ENCODE assay signal across 12 mouse cellular contexts in the genomic region with DNA sequence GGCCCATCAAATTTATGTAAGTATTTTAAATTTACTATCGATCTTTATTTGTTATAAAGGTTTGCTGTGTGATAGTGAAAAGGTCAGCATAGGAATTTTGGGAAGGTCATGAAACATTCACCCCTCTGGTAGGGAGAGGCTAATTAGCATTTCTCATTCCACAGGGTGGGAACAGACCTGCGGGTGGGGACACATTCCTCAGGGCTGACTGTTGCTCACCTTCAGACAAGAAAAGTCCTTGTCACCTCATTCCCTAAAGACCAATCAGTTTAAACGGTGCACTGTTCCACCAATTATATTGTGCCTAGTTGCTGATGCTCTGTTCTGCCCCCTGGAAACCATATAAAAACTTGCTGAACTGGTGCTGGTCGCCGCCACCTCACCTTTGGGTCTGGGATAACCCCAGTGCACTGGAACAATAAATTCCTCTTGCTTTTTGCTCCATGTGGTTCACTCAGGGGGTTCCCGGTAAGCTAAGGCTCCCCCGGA. TPM values are rescaled to one million over a fixed set of nuclear protein-coding genes. Genes with fewer than 3 reads are reported as not detected.
DNase-seq lines count a peak whose midpoint lies in the region; ATAC-seq and TF ChIP-seq lines count a peak whose summit lies in the region.
"Had no signal": no experiment of that assay in that cellular context is flagged by ENCODE, and none has a peak within 500 bp of the region (broad histone marks: within the 10 kb centered on the region; RNA-seq: fewer than 3 reads in every experiment).

A gene (plus strand): TSS at position 439 of the 489 bp plus-strand sequence.

- TF ChIP-seq POLR2A in lung, adult 2 months (IDR thresholded peaks at IDR 0.05; ENCODE audit: borderline replicate concordance, extremely low read depth, low read depth, low read length), result no peak

- H3K4me2 ChIP-seq in forebrain, embryonic 13.5 days, result no peak within 1 kb of the TSS
- no peak within 1 kb of the TSS for H3K4me2 ChIP-seq in embryonic facial prominence, embryonic 15.5 days (replicated peaks)
- no peak within 1 kb of the TSS for H3K4me2 ChIP-seq in limb, embryonic 15.5 days
- H3K4me2 ChIP-seq in neural tube, embryonic 15.5 days, result no peak within 1 kb of the TSS

- H3K4me1 ChIP-seq in forebrain, embryonic 10.5 days, result peaks cover 8% of the 10 kb centered on the region
- no peaks in the 10 kb centered on the region for H3K4me1 ChIP-seq in forebrain, embryonic 13.5 days
- H3K4me1 ChIP-seq in lung, adult 2 months (ENCODE audit: control insufficient read depth, insufficient read depth, low read length), result no peaks in the 10 kb centered on the region
- H3K4me1 ChIP-seq in embryonic facial prominence, embryonic 15.5 days, result no peaks in the 10 kb centered on the region; the same call in 1 of the 2 replicates
- no peaks in the 10 kb centered on the region for H3K4me1 ChIP-seq in limb, embryonic 15.5 days
- H3K4me1 ChIP-seq in neural tube, embryonic 15.5 days, result no peaks in the 10 kb centered on the region
- H3K4me1 ChIP-seq: megakaryocyte, embryonic 14.5 days had no signal

- no peak within 1 kb of the TSS for H3K4me3 ChIP-seq in forebrain, embryonic 10.5 days
- no peak within 1 kb of the TSS for H3K4me3 ChIP-seq in forebrain, embryonic 13.5 days
- H3K4me3 ChIP-seq in lung, adult 2 months (replicated peaks; ENCODE audit: extremely low read depth, low read depth, low read length), result no peak within 1 kb of the TSS
- H3K4me3 ChIP-seq in embryonic facial prominence, embryonic 15.5 days (replicated peaks), result no peak within 1 kb of the TSS
- no peak within 1 kb of the TSS for H3K4me3 ChIP-seq in limb, embryonic 15.5 days
- no peak within 1 kb of the TSS for H3K4me3 ChIP-seq in neural tube, embryonic 15.5 days (replicated peaks)
- H3K4me3 ChIP-seq: erythroblast, embryonic 14.5 days; megakaryocyte, embryonic 14.5 days had no signal

- H3K9ac ChIP-seq in forebrain, embryonic 13.5 days, result no peak within 1 kb of the TSS
- no peak within 1 kb of the TSS for H3K9ac ChIP-seq in embryonic facial prominence, embryonic 15.5 days
- no peak within 1 kb of the TSS for H3K9ac ChIP-seq in limb, embryonic 15.5 days
- H3K9ac ChIP-seq in neural tube, embryonic 15.5 days (replicated peaks), result no peak within 1 kb of the TSS

- no peak for TF ChIP-seq CTCF in lung, adult 2 months (IDR thresholded peaks at IDR 0.05; ENCODE audit: insufficient read depth, low read length)

- no peaks in the 10 kb centered on the region for H3K27me3 ChIP-seq in forebrain, embryonic 10.5 days (ENCODE audit: poor library complexity, severe bottlenecking)
- no peaks in the 10 kb centered on the region for H3K27me3 ChIP-seq in forebrain, embryonic 13.5 days
- H3K27me3 ChIP-seq in embryonic facial prominence, embryonic 15.5 days, result no peaks in the 10 kb centered on the region
- no peaks in the 10 kb centered on the region for H3K27me3 ChIP-seq in limb, embryonic 15.5 days
- no peaks in the 10 kb centered on the region for H3K27me3 ChIP-seq in neural tube, embryonic 15.5 days (replicated peaks)
- H3K27me3 ChIP-seq: megakaryocyte, embryonic 14.5 days had no signal

- H3K36me3 ChIP-seq in forebrain, embryonic 10.5 days (replicated peaks), result no peaks in the 10 kb centered on the region
- H3K36me3 ChIP-seq in forebrain, embryonic 13.5 days (ENCODE audit: poor library complexity, severe bottlenecking), result no peaks in the 10 kb centered on the region
- no peaks in the 10 kb centered on the region for H3K36me3 ChIP-seq in embryonic facial prominence, embryonic 15.5 days
- H3K36me3 ChIP-seq in limb, embryonic 15.5 days, result no peaks in the 10 kb centered on the region
- no peaks in the 10 kb centered on the region for H3K36me3 ChIP-seq in neural tube, embryonic 15.5 days

- WGBS in forebrain, embryonic 10.5 days, result 82% methylated on average over 7 of the region's 7 CpGs
- WGBS in forebrain, embryonic 13.5 days, result 93% methylated on average over 7 of the region's 7 CpGs
- 81% methylated on average over 7 of the region's 7 CpGs for WGBS in lung, adult 2 months
- 83% methylated on average over 7 of the region's 7 CpGs for WGBS in embryonic facial prominence, embryonic 15.5 days
- WGBS in limb, embryonic 15.5 days, result 55% methylated on average over 7 of the region's 7 CpGs
- 88% methylated on average over 7 of the region's 7 CpGs for WGBS in neural tube, embryonic 15.5 days

- H3K27ac ChIP-seq in forebrain, embryonic 10.5 days, result no peak within 1 kb of the TSS
- H3K27ac ChIP-seq in forebrain, embryonic 13.5 days, result no peak within 1 kb of the TSS
- no peak within 1 kb of the TSS for H3K27ac ChIP-seq in embryonic facial prominence, embryonic 15.5 days (replicated peaks)
- H3K27ac ChIP-seq in limb, embryonic 15.5 days, result no peak within 1 kb of the TSS
- no peak within 1 kb of the TSS for H3K27ac ChIP-seq in neural tube, embryonic 15.5 days (replicated peaks)

- no peak for ATAC-seq in forebrain, embryonic 13.5 days
- no peak for ATAC-seq in embryonic facial prominence, embryonic 15.5 days (ENCODE audit: insufficient number of reproducible peaks, low FRiP score, low TSS enrichment, low read depth)
- ATAC-seq in limb, embryonic 15.5 days (ENCODE audit: insufficient number of reproducible peaks, low FRiP score, low TSS enrichment, low read depth), result no peak
- no peak for ATAC-seq in neural tube, embryonic 15.5 days (ENCODE audit: low FRiP score)

- no peak for DNase-seq in forebrain, embryonic 10.5 days (ENCODE audit: extremely low spot score, low spot score)
- no peak for DNase-seq in lung, adult 2 months
- no peak for DNase-seq in lung, postnatal 36 days
- DNase-seq in MN1 (ENCODE audit: low spot score), result no peak
- DNase-seq: cerebellum, adult 18-20 months; kidney, postnatal 10 days had no signal

- no peaks in the 10 kb centered on the region for H3K9me3 ChIP-seq in forebrain, embryonic 10.5 days
- H3K9me3 ChIP-seq in forebrain, embryonic 13.5 days (replicated peaks), result no peaks in the 10 kb centered on the region
- no peaks in the 10 kb centered on the region for H3K9me3 ChIP-seq in embryonic facial prominence, embryonic 15.5 days (replicated peaks)
- H3K9me3 ChIP-seq in limb, embryonic 15.5 days, result no peaks in the 10 kb centered on the region
- no peaks in the 10 kb centered on the region for H3K9me3 ChIP-seq in neural tube, embryonic 15.5 days (replicated peaks)

RNA-seq across cellular contexts. Expression of the gene that starts here (rescaled TPM):
- polyA plus RNA-seq in forebrain, embryonic 10.5 days (2016; fragmentation: Nextera tagmentation; extraction: Ambion mirVana), result 14.3 and 16.4 TPM in 2 replicates
- polyA plus RNA-seq in forebrain, embryonic 13.5 days (2015; fragmentation: Nextera tagmentation; extraction: Ambion mirVana), result 1.6 and 2.6 TPM in 2 replicates
- 12.9 and 19.1 TPM in 2 replicates for polyA plus RNA-seq in lung, adult 2 months (2012; rRNA removed)
- 42.0 and 48.7 TPM in 2 replicates for polyA plus RNA-seq in embryonic facial prominence, embryonic 15.5 days (2015; fragmentation: Nextera tagmentation; extraction: Ambion mirVana)
- polyA plus RNA-seq in limb, embryonic 15.5 days (2015; fragmentation: Nextera tagmentation; extraction: Ambion mirVana), result 37.0 and 42.8 TPM in 2 replicates
- 3.5 and 3.6 TPM in 2 replicates for polyA plus RNA-seq in neural tube, embryonic 15.5 days (2015; fragmentation: Nextera tagmentation; extraction: Ambion mirVana)
- polyA plus RNA-seq: erythroblast, embryonic 14.5 days had no signal
